Mouse (Mus musculus): ENCODE measurements around the gene Vmn1r79. TPM values are rescaled to one million over a fixed set of nuclear protein-coding genes. Genes with fewer than 3 reads are reported as not detected.
"Not testable (repeated sequence)": the region's sequence is repeated elsewhere in the genome, so short reads cannot be mapped to it uniquely, and the experiment has no call there.

Gene Vmn1r79
- under 1 TPM in 1 of 4 experiments, not detected in 3; 0.03 TPM for total RNA-seq (2022)

GRCm38 (mm10) chr7:12170979-12171378 lies at the start of gene Vmn1r79:
Gene Vmn1r79 (plus strand): TSS chr7:12171279.
- DNase-seq: not testable (repeated sequence)

DNA sequence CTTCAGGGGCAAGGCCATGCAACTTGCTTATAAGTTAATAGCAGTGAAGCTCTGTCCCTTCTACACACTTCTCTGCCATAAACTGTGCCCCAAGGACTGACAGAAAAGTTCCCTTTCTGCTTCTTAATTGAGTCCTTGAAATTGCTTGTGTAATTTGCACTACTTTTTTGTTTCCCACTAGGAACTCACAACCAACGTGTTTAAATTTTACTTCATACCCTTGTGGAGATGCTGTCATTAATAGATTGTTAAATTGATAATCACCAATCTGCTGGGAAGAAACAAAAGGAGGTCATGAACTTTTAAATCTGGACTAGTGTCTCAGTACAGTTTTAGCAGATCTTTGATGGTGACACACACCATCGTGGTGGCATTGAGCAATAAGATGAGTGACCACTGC lies 21.1 kb upstream of the Vmn1r79 start, which contains the start of gene Vmn1r78:
Vmn1r78 (plus strand) TSS at position 301 of the 400 bp plus-strand sequence.
- no peak for DNase-seq

DNA sequence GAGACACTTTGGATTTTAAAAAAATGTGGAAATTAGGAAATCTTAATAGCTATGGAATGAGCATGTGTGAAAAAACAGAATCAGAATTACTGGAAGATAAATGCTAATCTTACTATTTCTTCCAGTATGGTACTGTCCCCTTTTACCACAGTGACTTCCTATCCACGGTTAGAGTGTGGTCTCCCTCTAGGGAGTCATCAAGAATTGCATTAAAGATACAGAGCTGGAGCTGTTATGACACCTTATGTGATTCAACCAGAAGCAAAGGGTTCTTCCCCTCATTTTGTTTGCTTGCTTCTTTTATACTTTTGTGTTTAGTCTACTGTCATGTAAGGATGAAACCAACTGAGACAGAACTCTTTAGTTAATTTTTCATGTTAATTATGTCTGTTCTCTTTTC lies 14.6 kb upstream of the Vmn1r79 start:
- not testable (repeated sequence) for DNase-seq

DNA sequence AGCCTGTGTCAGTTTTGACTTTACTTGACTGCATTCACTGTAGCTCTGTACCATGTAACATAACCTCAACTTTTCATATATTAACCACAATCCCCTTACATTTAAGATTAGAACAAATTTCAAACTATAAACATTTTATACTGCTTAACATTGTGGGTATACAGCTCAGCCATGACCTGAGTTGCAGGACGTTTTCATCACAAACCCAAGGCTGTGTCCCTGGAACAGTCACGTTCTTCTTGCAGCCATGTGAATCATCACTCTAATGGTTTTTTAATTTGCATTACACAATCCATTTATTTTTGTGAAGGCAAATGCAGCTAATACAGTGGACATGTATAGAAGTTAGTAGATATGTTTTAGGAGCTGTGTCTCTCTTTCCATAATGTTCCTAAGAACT lies 1.8 kb downstream of the Vmn1r79 start:
- peak; percentile 40 for DNase-seq

- no peak for DNase-seq
Observed at GRCm38 (mm10) chr7:12188986-12189385, 17.9 kb downstream of the Vmn1r79 start, which contains the start of gene Vmn1r80. Gene Vmn1r80 (plus strand): TSS chr7:12189286.

- DNase-seq: no peak
Observed at GRCm38 (mm10) chr7:12204141-12204540, 33.1 kb downstream of the Vmn1r79 start.

Other genes starting within 250 kb of the Vmn1r79 start
- gene Vmn1r76, start 233.1 kb upstream of the Vmn1r79 start, total RNA-seq (2022): not detected
- gene Vmn1r77, start 134.5 kb upstream of the Vmn1r79 start, total RNA-seq (2022): not detected
- gene Vmn1r78, start 21.0 kb upstream of the Vmn1r79 start, total RNA-seq (2022): not detected
- not detected for gene Vmn1r80, start 18.0 kb downstream of the Vmn1r79 start, total RNA-seq (2022)
- not detected for gene Vmn1r81, start 97.0 kb downstream of the Vmn1r79 start, total RNA-seq (2022)
- not detected for gene Vmn1r82, start 129.2 kb downstream of the Vmn1r79 start, total RNA-seq (2022)
- not detected for gene Vmn1r83, start 158.2 kb downstream of the Vmn1r79 start, total RNA-seq (2022)
- gene Vmn1r84, start 198.0 kb downstream of the Vmn1r79 start, total RNA-seq (2022): not detected